Mouse (Mus musculus): ENCODE data around the gene Ppp1r1c.

GRCm38 (mm10) chr2:79768625-79769024 is 61.0 kb downstream of the Ppp1r1c start:
- TF ChIP-seq CEBPB (IDR thresholded peaks at IDR 0.05; ENCODE audit: low read depth) = no peak
- no peak for TF ChIP-seq CTCF (IDR thresholded peaks at IDR 0.05; ENCODE audit: control insufficient read depth, insufficient read depth, insufficient read length)
- no peak for TF ChIP-seq MYOD1 (IDR thresholded peaks at IDR 0.05; ENCODE audit: control insufficient read depth, insufficient read length, low read depth)
